Mouse (Mus musculus) liver, adult 2 months (tissue): Measurements from ENCODE around the gene Rabep2.

Experiments used
- CTCF ChIP-seq: fragments of 200-500 bp; IDR thresholded peaks from 2 replicates; pipeline ENCODE4 v1.5.1; 2011; ENCODE audit warnings: low read depth, low read length, control low read depth
- POLR2A ChIP-seq: fragments of 200-500 bp; IDR thresholded peaks from 2 replicates; pipeline ENCODE4 v1.6.1; 2011; ENCODE audit warnings: low read length, control low read depth; ENCODE audit not compliant: insufficient read depth; ENCODE audit errors: extremely low read depth

DNA sequence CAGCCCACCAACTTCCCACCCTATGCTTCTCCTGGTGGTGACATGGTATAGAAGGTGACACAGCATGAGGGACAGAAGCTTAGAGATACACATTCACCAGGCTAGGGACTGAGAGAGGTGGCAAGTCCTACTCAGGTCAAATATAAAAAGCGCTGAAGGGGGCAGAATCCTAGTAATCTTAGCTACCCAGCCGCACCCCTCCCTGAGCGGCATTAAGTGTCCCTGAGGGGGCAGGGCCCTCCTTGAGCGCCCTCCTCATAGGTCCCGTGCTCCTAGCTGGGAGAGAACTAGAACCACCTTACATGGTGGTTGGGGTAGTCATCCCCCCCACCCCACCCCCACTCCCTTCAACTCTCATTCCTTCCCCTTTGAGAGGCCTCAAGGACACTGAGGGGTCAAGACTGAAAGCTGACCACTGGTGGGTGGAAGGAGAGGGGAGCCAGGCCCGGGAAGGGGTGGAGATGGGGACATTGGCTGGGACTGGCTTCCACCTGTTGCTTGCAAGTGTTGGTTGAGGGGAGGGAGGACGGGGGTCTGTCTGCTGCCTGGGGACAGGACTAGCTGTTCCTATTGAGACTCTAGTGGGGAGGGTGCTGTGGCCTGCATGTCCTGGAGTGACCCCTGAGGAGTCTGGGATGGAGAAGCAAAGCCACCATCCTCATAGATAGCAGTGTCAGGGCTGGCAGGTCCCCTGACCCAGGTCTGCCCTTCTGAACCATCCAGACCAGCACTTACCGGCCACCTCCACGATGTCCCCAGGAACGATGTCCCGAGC lies 30.5 kb downstream of the Rabep2 start:
- TF ChIP-seq CTCF: no peak
- no peak for TF ChIP-seq POLR2A
